Mouse (Mus musculus) liver, embryonic 13.5 days (tissue): ENCODE measurements at regions not wholly inside any gene's neighbourhood (a gene's known extent, or its start where the extent isn't known, plus 50 kb on each side); places are given as distances from the start of the nearest gene placed in this dataset.

Experiments
- ATAC-seq: fragments of 200-750 bp; cut with Nextera tagmentation; 2 replicates; pipeline ENCODE4 v1.8.0; 2017; ENCODE audit warnings: low read depth, mild to moderate bottlenecking, moderate number of reproducible peaks, moderate library complexity
- DNase-seq: peaks from one replicate; pipeline ENCODE4 v3.0.0; 2022
- H3K27ac ChIP-seq: fragments of 300-500 bp; sonication (generic); 2 replicates; pipeline ENCODE4 v1.5.1; 2015; ENCODE audit warnings: moderate library complexity, mild to moderate bottlenecking, inconsistent platforms
- H3K27me3 ChIP-seq: fragments of 300-500 bp; sonication (generic); 2 replicates; pipeline ENCODE4 v1.6.1; 2015; ENCODE audit warnings: mild to moderate bottlenecking, inconsistent platforms
- H3K36me3 ChIP-seq: fragments of 300-500 bp; sonication (generic); 2 replicates; pipeline ENCODE4 v1.6.1; 2015; ENCODE audit warnings: mild to moderate bottlenecking, inconsistent platforms
- H3K4me1 ChIP-seq: fragments of 300-500 bp; sonication (generic); replicated peaks from 2 replicates; pipeline ENCODE4 v1.6.1; 2015; ENCODE audit warnings: inconsistent platforms
- H3K4me2 ChIP-seq: fragments of 300-500 bp; sonication (generic); 2 replicates; pipeline ENCODE4 v1.6.1; 2015; ENCODE audit warnings: inconsistent platforms, mild to moderate bottlenecking, moderate library complexity
- H3K4me3 ChIP-seq: fragments of 300-500 bp; sonication (generic); replicated peaks from 2 replicates; pipeline ENCODE4 v1.5.1; 2015; ENCODE audit warnings: mild to moderate bottlenecking, inconsistent platforms
- H3K9ac ChIP-seq: fragments of 300-500 bp; sonication (generic); 2 replicates; pipeline ENCODE4 v1.6.1; 2015; ENCODE audit warnings: mild to moderate bottlenecking, inconsistent platforms
- H3K9me3 ChIP-seq: fragments of 300-500 bp; sonication (generic); replicated peaks from 2 replicates; pipeline ENCODE4 v1.6.1; 2016; ENCODE audit warnings: inconsistent platforms
- WGBS: fragments of 180-500 bp; shearing (Covaris S2); methylation state at CpG from one replicate; pipeline ENCODE4 v1.1.7; 2015; ENCODE audit not compliant: insufficient replicate concordance; 5-methylcytosine and 5-hydroxymethylcytosine counted together

DNA sequence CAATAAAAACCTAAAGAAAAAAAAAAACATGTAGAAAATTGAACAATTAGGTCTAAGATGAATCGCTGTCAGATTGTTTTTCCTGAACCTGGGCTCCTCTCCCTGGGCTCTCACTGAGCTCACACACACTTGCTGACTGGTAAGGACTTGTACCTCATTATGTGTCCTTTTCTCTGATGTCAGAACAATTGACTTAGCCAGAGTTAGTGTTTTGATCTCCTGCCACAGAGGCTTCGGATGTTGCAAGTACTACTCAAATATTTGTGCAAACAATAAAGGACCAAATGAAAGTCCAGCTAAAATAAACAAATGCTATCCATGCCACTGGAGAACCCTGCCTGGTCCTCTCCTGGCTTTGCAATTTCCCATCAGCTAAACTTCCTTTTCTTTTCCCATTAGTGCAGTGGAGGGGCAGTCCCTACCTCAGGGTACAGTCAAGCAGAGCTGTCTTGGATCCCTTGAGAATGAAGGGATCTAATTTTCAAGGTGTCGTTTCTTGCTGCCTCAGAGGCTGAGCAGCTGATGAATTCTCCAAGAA, 399.6 kb downstream of the Nbas start:
- ATAC-seq = peak; percentile 78
- no peak overlapping the region for H3K27ac ChIP-seq

DNA sequence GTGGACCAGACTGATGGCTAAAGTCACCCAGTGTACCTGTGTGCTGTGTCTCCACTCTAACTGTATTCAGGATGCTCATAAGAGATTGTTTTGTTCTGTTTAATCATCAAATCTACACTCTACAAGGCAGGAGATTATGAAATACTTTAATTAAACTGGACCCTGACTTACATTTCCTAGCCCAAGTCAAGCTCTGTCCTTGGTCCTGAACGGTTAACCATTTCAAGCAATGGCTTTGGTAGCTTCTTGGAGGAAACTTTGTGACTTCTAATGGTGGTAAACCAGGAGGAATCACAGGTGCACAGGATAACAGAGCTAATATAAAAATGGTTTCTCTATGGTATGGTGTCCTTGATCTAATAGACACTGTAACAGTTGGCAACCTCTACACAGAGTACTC, 370.4 kb downstream of the Nbas start:
- Histone ChIP-seq H3K9me3 (no peaks in the 10 kb centered on the region), H3K4me1 (no peaks in the 10 kb centered on the region), H3K27ac (no peak overlapping the region), H3K27me3 (no peaks in the 10 kb centered on the region), H3K4me2 (no peak overlapping the region), H3K9ac (no peak overlapping the region), H3K36me3 (no peaks in the 10 kb centered on the region), H3K4me3 (no peak overlapping the region)
- ATAC-seq (no peak), DNase-seq (no peak)
- WGBS = 40% methylated on average over 1 of the region's 1 CpGs

More for the DNA sequence above, 399.6 kb downstream of the Nbas start:
- no peaks in the 10 kb centered on the region for H3K36me3 ChIP-seq
- H3K4me3 ChIP-seq = no peak overlapping the region
- H3K4me1 ChIP-seq = no peaks in the 10 kb centered on the region
- WGBS = 52% methylated on average over 3 of the region's 3 CpGs
- H3K9me3 ChIP-seq = no peaks in the 10 kb centered on the region
- no peaks in the 10 kb centered on the region for H3K27me3 ChIP-seq
- no peak overlapping the region for H3K9ac ChIP-seq
- DNase-seq = no peak
- H3K4me2 ChIP-seq = no peak overlapping the region
